Mouse (Mus musculus) lung, postnatal 0 days (tissue): ENCODE data around the gene Thoc5. TPM values are rescaled to one million over a fixed set of nuclear protein-coding genes. Genes with fewer than 3 reads are reported as not detected.
A peak's percentile ranks its signal among the peaks of the same experiment; 100 is the strongest.

ENCODE experiments used
- ATAC-seq: fragments of 200-750 bp; cut with Nextera tagmentation; 2 replicates; pipeline ENCODE4 v1.8.0; 2017; ENCODE audit warnings: moderate library complexity
- DNase-seq: peaks from one replicate; pipeline ENCODE4 v3.0.0-alpha.2; 2016; ENCODE audit warnings: low spot score
- H3K27ac ChIP-seq: fragments of 300-500 bp; sonication (generic); 2 replicates; pipeline ENCODE4 v1.5.1; 2014; ENCODE audit warnings: antibody characterized with exemption, mild to moderate bottlenecking, low read length, mixed read lengths
- H3K27me3 ChIP-seq: fragments of 300-500 bp; sonication (generic); replicated peaks from 2 replicates; pipeline ENCODE4 v1.6.1; 2014; ENCODE audit warnings: low read length, mixed read lengths; ENCODE audit not compliant: insufficient read depth
- H3K36me3 ChIP-seq: fragments of 300-500 bp; sonication (generic); 2 replicates; pipeline ENCODE4 v1.6.1; 2014; ENCODE audit warnings: low read length, mixed read lengths; ENCODE audit not compliant: insufficient read depth
- H3K4me1 ChIP-seq: fragments of 300-500 bp; sonication (generic); 2 replicates; pipeline ENCODE4 v1.6.1; 2014; ENCODE audit warnings: antibody characterized with exemption, low read depth, low read length, mixed read lengths; ENCODE audit not compliant: insufficient read depth
- H3K4me2 ChIP-seq: fragments of 300-500 bp; sonication (generic); replicated peaks from 2 replicates; pipeline ENCODE4 v1.6.1; 2014; ENCODE audit warnings: low read depth, mild to moderate bottlenecking, low read length, moderate library complexity, mixed read lengths
- H3K4me3 ChIP-seq: fragments of 300-500 bp; sonication (generic); 2 replicates; pipeline ENCODE4 v1.5.1; 2014; ENCODE audit warnings: low read depth, low read length
- H3K9ac ChIP-seq: fragments of 300-500 bp; sonication (generic); replicated peaks from 2 replicates; pipeline ENCODE4 v1.6.1; 2014; ENCODE audit warnings: low read depth, mild to moderate bottlenecking
- H3K9me3 ChIP-seq: fragments of 300-500 bp; sonication (generic); 2 replicates; pipeline ENCODE4 v1.6.1; 2016; ENCODE audit warnings: low read length, mixed read lengths
- CTCF ChIP-seq: IDR thresholded peaks from 2 replicates; pipeline ENCODE4 v1.5.1; 2016; ENCODE audit warnings: antibody characterized with exemption, mild to moderate bottlenecking
- EP300 ChIP-seq: IDR thresholded peaks from 2 replicates; pipeline ENCODE4 v1.6.1; 2016; ENCODE audit warnings: antibody characterized with exemption, mild to moderate bottlenecking, control low read depth
- WGBS: fragments of 180-500 bp; shearing (Covaris S2); extraction: QIAGEN DNeasy Blood & Tissue Kit; methylation state at CpG from one replicate; pipeline ENCODE4 v1.1.7; 2014; 5-methylcytosine and 5-hydroxymethylcytosine counted together
- polyA plus RNA-seq: library from polyadenylated mRNA; unstranded; fragments of >200 nt; fragmentation: Nextera tagmentation; extraction: Ambion mirVana; gene quantifications from 2 replicates; pipeline ENCODE4 v1.2.1, GENCODE M21; 2015

Thoc5 gene
- polyA plus RNA-seq, 1 experiment from 2014 or later: 16.3 TPM

GRCm38 (mm10) chr11:4900437-4900836, 5.3 kb downstream of the Thoc5 start:
- TF ChIP-seq EP300 (no peak), CTCF (peak; percentile 51)
- Histone ChIP-seq H3K9ac (no peak overlapping the region), H3K27ac (no peak overlapping the region), H3K4me2 (no peak overlapping the region), H3K9me3 (no peaks in the 10 kb centered on the region), H3K36me3 (peaks cover 19% of the 10 kb centered on the region; the same call in 1 of the 2 replicates), H3K4me1 (no peaks in the 10 kb centered on the region; the same call in 1 of the 2 replicates), H3K4me3 (no peak overlapping the region), H3K27me3 (no peaks in the 10 kb centered on the region)
- WGBS: 71% methylated on average over 5 of the region's 5 CpGs
- DNase-seq (no peak), ATAC-seq (no peak)

- 91% methylated on average over 6 of the region's 6 CpGs for WGBS
- Histone ChIP-seq H3K4me2 (no peak overlapping the region), H3K36me3 (peaks cover 23% of the 10 kb centered on the region), H3K9ac (no peak overlapping the region), H3K4me3 (no peak overlapping the region), H3K9me3 (no peaks in the 10 kb centered on the region), H3K4me1 (no peaks in the 10 kb centered on the region), H3K27ac (no peak overlapping the region), H3K27me3 (no peaks in the 10 kb centered on the region)
- DNase-seq (no peak), ATAC-seq (no peak)
- no peak for TF ChIP-seq EP300
- TF ChIP-seq CTCF: no peak
Measured at GRCm38 (mm10) chr11:4901956-4902355, 6.8 kb downstream of the Thoc5 start.

- no peak for TF ChIP-seq EP300
- no peak for TF ChIP-seq CTCF
- H3K4me2 ChIP-seq: no peak overlapping the region
- DNase-seq (no peak), ATAC-seq (no peak)
- no peak overlapping the region for H3K27ac ChIP-seq
- 91% methylated on average over 6 of the region's 6 CpGs for WGBS
- H3K27me3 ChIP-seq: no peaks in the 10 kb centered on the region
- no peak overlapping the region for H3K9ac ChIP-seq
- no peaks in the 10 kb centered on the region for H3K9me3 ChIP-seq
- no peak overlapping the region for H3K4me3 ChIP-seq
- peaks cover 22% of the 10 kb centered on the region; the same call in 1 of the 2 replicates for H3K36me3 ChIP-seq
- H3K4me1 ChIP-seq: no peaks in the 10 kb centered on the region
Measured at GRCm38 (mm10) chr11:4906231-4906630, 11.1 kb downstream of the Thoc5 start.

- H3K9ac ChIP-seq: no peak overlapping the region; the same call in 1 of the 2 replicates
- H3K36me3 ChIP-seq: peaks cover 43% of the 10 kb centered on the region
- peak; percentile 83 for TF ChIP-seq CTCF
- TF ChIP-seq EP300: no peak
- WGBS: 20% methylated on average over 1 of the region's 1 CpGs
- no peaks in the 10 kb centered on the region for H3K4me1 ChIP-seq
- DNase-seq (peak; percentile 73), ATAC-seq (no peak)
- no peaks in the 10 kb centered on the region for H3K27me3 ChIP-seq
- no peaks in the 10 kb centered on the region for H3K9me3 ChIP-seq
- H3K27ac ChIP-seq: no peak overlapping the region
- no peak overlapping the region for H3K4me2 ChIP-seq
- no peak overlapping the region for H3K4me3 ChIP-seq
Measured at GRCm38 (mm10) chr11:4916068-4916467, 20.9 kb downstream of the Thoc5 start.

- 90% methylated on average over 2 of the region's 2 CpGs for WGBS
- no peak overlapping the region for H3K9ac ChIP-seq
- peaks cover 34% of the 10 kb centered on the region for H3K36me3 ChIP-seq
- DNase-seq: no peak
- no peaks in the 10 kb centered on the region for H3K4me1 ChIP-seq
- H3K4me2 ChIP-seq: no peak overlapping the region
- TF ChIP-seq CTCF (no peak), EP300 (no peak)
- H3K27ac ChIP-seq: no peak overlapping the region
- no peaks in the 10 kb centered on the region for H3K27me3 ChIP-seq
- H3K9me3 ChIP-seq: no peaks in the 10 kb centered on the region
- no peak overlapping the region for H3K4me3 ChIP-seq
- no peak for ATAC-seq
Measured at GRCm38 (mm10) chr11:4921281-4921680, 26.2 kb downstream of the Thoc5 start.

- Histone ChIP-seq H3K9me3 (no peaks in the 10 kb centered on the region), H3K4me3 (no peak overlapping the region), H3K9ac (no peak overlapping the region), H3K27ac (no peak overlapping the region), H3K4me1 (no peaks in the 10 kb centered on the region), H3K36me3 (peaks cover 33% of the 10 kb centered on the region), H3K27me3 (no peaks in the 10 kb centered on the region), H3K4me2 (no peak overlapping the region)
- ATAC-seq (no peak), DNase-seq (no peak)
- TF ChIP-seq EP300 (no peak), CTCF (no peak)
- 85% methylated on average over 7 of the region's 7 CpGs for WGBS
Measured at GRCm38 (mm10) chr11:4921751-4922150, 26.6 kb downstream of the Thoc5 start.

- Histone ChIP-seq H3K4me1 (no peaks in the 10 kb centered on the region), H3K36me3 (peaks cover 4% of the 10 kb centered on the region; the same call in 1 of the 2 replicates), H3K27me3 (no peaks in the 10 kb centered on the region), H3K4me3 (no peak overlapping the region), H3K4me2 (no peak overlapping the region), H3K9me3 (no peaks in the 10 kb centered on the region), H3K9ac (no peak overlapping the region), H3K27ac (no peak overlapping the region)
- WGBS: 80% methylated on average over 3 of the region's 3 CpGs
- DNase-seq (no peak), ATAC-seq (no peak)
- TF ChIP-seq CTCF: no peak
- no peak for TF ChIP-seq EP300
Measured at GRCm38 (mm10) chr11:4927224-4927623, 32.1 kb downstream of the Thoc5 start.
